Mouse (Mus musculus): ENCODE data around the gene Mthfs. TPM values are rescaled to one million over a fixed set of nuclear protein-coding genes. Genes with fewer than 3 reads are reported as not detected.
"Not testable (repeated sequence)": the region's sequence is repeated elsewhere in the genome, so short reads cannot be mapped to it uniquely, and the experiment has no call there.

The Mthfs gene
- polyA plus RNA-seq (2012; rRNA removed): 13.6 and 16.3 TPM in 2 replicates

DNA sequence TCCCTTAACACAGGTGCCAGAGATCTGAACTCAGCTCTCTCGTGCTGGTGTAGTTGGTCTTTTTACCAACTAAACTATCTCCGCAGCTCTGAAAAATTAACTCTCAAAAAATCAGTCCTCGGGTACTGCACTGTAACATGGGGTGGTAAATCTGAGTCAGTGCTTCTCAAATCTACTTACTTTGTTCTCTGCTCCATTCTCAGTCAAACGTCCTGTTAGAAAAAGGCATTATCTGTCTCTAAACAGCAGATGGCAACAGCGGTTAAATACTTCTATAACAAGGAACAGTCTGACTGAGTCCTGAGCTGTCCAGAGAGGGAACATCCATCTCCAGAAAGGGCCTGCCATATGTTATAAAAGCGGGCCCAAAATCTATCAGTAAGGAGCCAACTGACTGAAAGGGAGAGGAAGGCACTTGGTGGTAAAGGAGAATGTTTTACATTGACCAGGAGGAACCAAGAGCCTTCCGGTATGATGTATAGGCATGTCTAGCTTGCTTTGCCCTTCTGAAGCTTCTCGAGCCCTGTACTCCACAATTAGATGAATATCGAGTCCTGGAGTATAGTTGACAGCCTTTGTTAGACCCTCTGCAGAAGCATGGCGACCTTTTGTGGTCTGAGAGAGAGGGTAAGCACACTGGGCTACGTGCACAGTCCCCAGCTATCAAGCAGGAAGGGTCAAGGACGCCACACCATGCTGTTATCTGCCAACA, at the start of gene Mthfs:
TSS of gene Mthfs (plus strand) at position 324 of the 712 bp plus-strand sequence.
- peak within 1 kb of the TSS; percentile 50 for H3K4me3 ChIP-seq (replicated peaks; ENCODE audit: insufficient read depth, low read depth, low read length)
- H3K27ac ChIP-seq (ENCODE audit: insufficient read depth, low read length): peak within 1 kb of the TSS; percentile 83; the same call in 1 of the 2 replicates
- WGBS: 19% methylated on average over 9 of the region's 12 CpGs
- not testable (repeated sequence) for H3K4me1 ChIP-seq (ENCODE audit: control insufficient read depth, insufficient read depth, low read length); H3K27me3 ChIP-seq (ENCODE audit: control insufficient read depth, insufficient read depth, low read length)
- DNase-seq: peak; percentile 44 to 46

GRCm38 (mm10) chr9:89172539-89172938, 37.9 kb upstream of the Mthfs start:
- H3K27ac ChIP-seq (ENCODE audit: insufficient read depth, low read length); H3K4me1 ChIP-seq (ENCODE audit: control insufficient read depth, insufficient read depth, low read length); H3K4me3 ChIP-seq (replicated peaks; ENCODE audit: insufficient read depth, low read depth, low read length); H3K27me3 ChIP-seq (ENCODE audit: control insufficient read depth, insufficient read depth, low read length); DNase-seq: not testable (repeated sequence)

- TF ChIP-seq CTCF (IDR thresholded peaks at IDR 0.05; ENCODE audit: borderline replicate concordance, insufficient read depth, low read depth, low read length): peak; percentile 40; the same call in 1 of the 2 replicates
- not testable (repeated sequence) for H3K4me1 ChIP-seq (ENCODE audit: control insufficient read depth, insufficient read depth, low read length); H3K4me3 ChIP-seq (replicated peaks; ENCODE audit: insufficient read depth, low read depth, low read length); H3K27me3 ChIP-seq (ENCODE audit: control insufficient read depth, insufficient read depth, low read length); H3K27ac ChIP-seq (ENCODE audit: insufficient read depth, low read length)
- 38% methylated on average over 2 of the region's 3 CpGs for WGBS
- DNase-seq: peak; percentile 55 to 70
Observed at GRCm38 (mm10) chr9:89178833-89179232, 31.6 kb upstream of the Mthfs start.

GRCm38 (mm10) chr9:89179469-89179868, 31.0 kb upstream of the Mthfs start:
- DNase-seq: not testable (repeated sequence)

GRCm38 (mm10) chr9:89187006-89187405, 23.5 kb upstream of the Mthfs start:
- WGBS: 82% methylated on average over 15 of the region's 15 CpGs
- H3K4me3 ChIP-seq (replicated peaks; ENCODE audit: insufficient read depth, low read depth, low read length); H3K27ac ChIP-seq (ENCODE audit: insufficient read depth, low read length); H3K27me3 ChIP-seq (ENCODE audit: control insufficient read depth, insufficient read depth, low read length); DNase-seq; H3K4me1 ChIP-seq (ENCODE audit: control insufficient read depth, insufficient read depth, low read length): not testable (repeated sequence)

More at GRCm38 (mm10) chr9:89179469-89179868, 31.0 kb upstream of the Mthfs start:
- not testable (repeated sequence) for H3K27ac ChIP-seq (ENCODE audit: insufficient read depth, low read length); H3K4me3 ChIP-seq (replicated peaks; ENCODE audit: insufficient read depth, low read depth, low read length); H3K27me3 ChIP-seq (ENCODE audit: control insufficient read depth, insufficient read depth, low read length); H3K4me1 ChIP-seq (ENCODE audit: control insufficient read depth, insufficient read depth, low read length)
- WGBS: 76% methylated on average over 4 of the region's 4 CpGs

DNA sequence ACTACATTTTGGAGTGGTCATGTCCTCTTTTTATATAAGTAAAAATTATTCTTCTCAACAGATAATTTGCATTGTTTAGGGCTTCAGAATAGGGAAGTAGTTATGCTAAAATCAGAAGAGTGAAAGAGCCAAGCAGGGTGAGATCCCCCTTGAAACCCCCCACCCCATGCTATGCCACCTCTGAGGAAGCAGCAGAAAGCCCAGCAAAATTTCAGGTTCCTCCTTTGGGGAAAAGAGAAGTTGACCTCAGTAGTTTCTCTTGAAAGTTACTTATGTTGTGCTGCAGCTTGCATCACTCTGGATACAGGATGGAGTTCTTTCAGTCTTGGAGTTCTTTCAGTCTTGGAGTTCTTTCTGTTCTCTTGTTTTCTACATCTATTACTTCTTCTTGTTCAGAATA, 15.0 kb upstream of the Mthfs start:
- H3K27ac ChIP-seq (ENCODE audit: insufficient read depth, low read length): not testable (repeated sequence)

GRCm38 (mm10) chr9:89197509-89197908, 13.0 kb upstream of the Mthfs start:
- 71% methylated on average over 1 of the region's 1 CpGs for WGBS

More for the DNA sequence above, 15.0 kb upstream of the Mthfs start:
- not testable (repeated sequence) for H3K27me3 ChIP-seq (ENCODE audit: control insufficient read depth, insufficient read depth, low read length); DNase-seq; H3K4me3 ChIP-seq (replicated peaks; ENCODE audit: insufficient read depth, low read depth, low read length); H3K4me1 ChIP-seq (ENCODE audit: control insufficient read depth, insufficient read depth, low read length)

GRCm38 (mm10) chr9:89198349-89198748, 12.1 kb upstream of the Mthfs start:
- 91% methylated on average over 3 of the region's 3 CpGs for WGBS
- not testable (repeated sequence) for H3K27me3 ChIP-seq (ENCODE audit: control insufficient read depth, insufficient read depth, low read length); H3K27ac ChIP-seq (ENCODE audit: insufficient read depth, low read length); DNase-seq; H3K4me1 ChIP-seq (ENCODE audit: control insufficient read depth, insufficient read depth, low read length); H3K4me3 ChIP-seq (replicated peaks; ENCODE audit: insufficient read depth, low read depth, low read length)

More at GRCm38 (mm10) chr9:89197509-89197908, 13.0 kb upstream of the Mthfs start:
- H3K27ac ChIP-seq (ENCODE audit: insufficient read depth, low read length); H3K4me1 ChIP-seq (ENCODE audit: control insufficient read depth, insufficient read depth, low read length); H3K27me3 ChIP-seq (ENCODE audit: control insufficient read depth, insufficient read depth, low read length); DNase-seq; H3K4me3 ChIP-seq (replicated peaks; ENCODE audit: insufficient read depth, low read depth, low read length): not testable (repeated sequence)

- not testable (repeated sequence) for DNase-seq; H3K4me1 ChIP-seq (ENCODE audit: control insufficient read depth, insufficient read depth, low read length); H3K27me3 ChIP-seq (ENCODE audit: control insufficient read depth, insufficient read depth, low read length); H3K27ac ChIP-seq (ENCODE audit: insufficient read depth, low read length); H3K4me3 ChIP-seq (replicated peaks; ENCODE audit: insufficient read depth, low read depth, low read length)
- WGBS: 91% methylated on average over 5 of the region's 5 CpGs
Observed at GRCm38 (mm10) chr9:89198969-89199416, 11.5 kb upstream of the Mthfs start, which contains the start of the genes Bcl2a1b and Gm29094. Gene Bcl2a1b (plus strand): TSS chr9:89199209. Gene Gm29094 (plus strand): TSS chr9:89199379.

DNA sequence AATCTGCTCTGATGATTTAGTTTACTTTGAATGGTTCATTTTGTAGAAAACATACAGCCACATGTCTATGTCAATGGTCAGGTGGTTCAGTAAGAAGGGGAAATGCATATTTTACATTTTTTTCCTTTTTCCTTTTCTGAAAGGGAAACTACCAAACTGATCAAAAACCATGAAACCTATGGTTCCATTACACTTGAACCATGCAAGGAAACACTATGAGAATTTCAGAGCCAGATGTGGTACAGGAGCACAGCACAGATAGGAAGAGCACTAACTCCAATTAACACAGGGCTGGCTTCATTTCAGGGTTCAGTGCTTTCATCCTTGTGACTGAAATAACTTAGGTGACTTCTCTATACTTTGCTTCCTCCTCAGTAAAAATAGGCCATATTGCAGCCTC, 8.2 kb upstream of the Mthfs start:
- not testable (repeated sequence) for DNase-seq; H3K4me3 ChIP-seq (replicated peaks; ENCODE audit: insufficient read depth, low read depth, low read length); H3K27ac ChIP-seq (ENCODE audit: insufficient read depth, low read length); H3K27me3 ChIP-seq (ENCODE audit: control insufficient read depth, insufficient read depth, low read length); H3K4me1 ChIP-seq (ENCODE audit: control insufficient read depth, insufficient read depth, low read length)

DNA sequence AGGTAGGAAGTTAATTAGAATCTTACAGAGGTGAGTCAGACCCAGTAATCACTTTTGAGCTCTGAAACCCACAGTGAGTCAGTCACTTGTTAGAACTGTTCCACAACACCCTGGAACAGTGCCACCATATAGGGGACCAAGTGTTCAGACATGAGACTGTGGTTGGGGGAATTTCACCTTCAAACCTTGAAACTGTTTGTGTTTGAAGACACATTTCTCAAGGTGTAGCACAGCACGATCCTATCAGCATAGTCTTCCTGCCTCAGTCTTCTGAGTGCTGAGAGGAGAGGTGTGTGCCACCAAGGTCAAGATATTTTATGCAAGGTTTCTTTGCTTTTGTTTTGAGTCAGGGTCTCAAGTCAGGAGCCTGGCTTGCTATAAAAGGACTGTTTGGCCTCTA, 1.5 kb upstream of the Mthfs start:
- not testable (repeated sequence) for H3K27ac ChIP-seq (ENCODE audit: insufficient read depth, low read length); H3K27me3 ChIP-seq (ENCODE audit: control insufficient read depth, insufficient read depth, low read length); DNase-seq; H3K4me1 ChIP-seq (ENCODE audit: control insufficient read depth, insufficient read depth, low read length); H3K4me3 ChIP-seq (replicated peaks; ENCODE audit: insufficient read depth, low read depth, low read length)
- 78% methylated on average over 1 of the region's 1 CpGs for WGBS

- WGBS: 6% methylated on average over 9 of the region's 44 CpGs
- not testable (repeated sequence) for H3K4me1 ChIP-seq (ENCODE audit: control insufficient read depth, insufficient read depth, low read length)
Observed at GRCm38 (mm10) chr9:89211065-89211858, 786 bp downstream of the Mthfs start.

More at GRCm38 (mm10) chr9:89211065-89211858, 786 bp downstream of the Mthfs start:
- H3K27ac ChIP-seq (ENCODE audit: insufficient read depth, low read length): peak overlapping the region; percentile 83; the same call in 1 of the 2 replicates
- H3K4me3 ChIP-seq (replicated peaks; ENCODE audit: insufficient read depth, low read depth, low read length); H3K27me3 ChIP-seq (ENCODE audit: control insufficient read depth, insufficient read depth, low read length): not testable (repeated sequence)
- peak; percentile 94 to 96 for DNase-seq
